Mouse (Mus musculus): ENCODE results near the gene Unc13d.
"Not testable (repeated sequence)": the region's sequence is repeated elsewhere in the genome, so short reads cannot be mapped to it uniquely, and the experiment has no call there.

Unc13d gene

DNA sequence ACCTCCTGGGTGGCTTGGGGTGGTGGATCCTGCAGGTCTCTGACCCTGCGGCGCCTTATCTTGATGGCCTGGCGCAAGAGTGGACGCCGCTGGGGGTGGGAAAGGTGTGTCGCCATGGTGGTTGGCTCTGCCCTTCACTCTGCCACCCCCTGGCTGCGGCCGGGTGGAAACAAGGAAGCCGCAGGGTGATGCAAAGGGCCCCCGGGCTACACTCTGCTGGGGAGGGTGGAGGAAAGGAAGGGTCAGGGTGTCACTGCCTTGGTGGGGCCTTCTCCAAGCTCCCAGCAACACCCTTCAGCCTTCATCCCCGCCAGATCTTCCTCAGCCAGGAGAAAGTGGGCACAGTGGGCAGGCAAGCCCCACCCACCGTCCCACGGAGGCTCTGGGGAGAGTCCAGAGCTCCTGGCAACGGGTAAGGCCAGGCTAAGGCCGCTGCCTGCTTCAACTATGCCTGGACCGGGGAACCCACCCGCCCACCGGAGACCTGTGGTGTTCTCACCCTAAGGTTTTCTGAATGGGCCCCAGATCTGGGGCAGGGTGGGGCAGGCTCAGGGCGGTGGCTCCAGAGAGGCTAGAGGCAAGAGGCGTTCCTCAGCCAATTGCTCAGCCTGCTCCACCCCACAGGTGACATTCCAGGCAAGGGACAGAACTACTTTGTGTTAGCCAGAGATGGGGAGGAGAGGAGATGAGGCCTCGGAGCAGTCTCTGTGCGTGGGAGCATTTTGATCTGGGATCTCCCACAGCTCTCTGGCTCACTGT is at the start of gene Unc13d:
TSS of gene Unc13d (minus strand) at position 516 of the 759 bp plus-strand sequence.
- peak; percentile 73 to 79 for DNase-seq (ENCODE audit: low spot score in 2 of 2)

DNA sequence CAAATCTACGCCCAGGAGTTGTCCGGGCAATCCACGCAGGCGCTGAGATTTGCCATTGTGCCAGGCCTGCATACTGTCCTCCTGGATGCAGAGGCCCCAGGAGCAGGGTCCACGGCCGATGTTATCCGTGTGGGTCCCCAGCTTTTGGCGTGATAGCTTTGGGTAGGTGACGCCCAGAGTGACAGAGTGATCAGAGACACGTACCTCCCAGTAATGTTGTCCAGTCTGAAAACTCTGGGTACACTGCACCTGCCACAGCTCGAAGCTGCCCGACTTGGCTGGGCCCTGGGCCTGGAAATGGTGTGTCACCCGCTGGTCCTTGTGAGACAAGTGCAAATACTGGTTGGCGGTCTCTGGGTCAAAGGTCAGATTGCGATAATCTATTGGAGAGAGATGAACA is 48.5 kb upstream of the Unc13d start:
- no peak for DNase-seq (ENCODE audit: low spot score in 2 of 2)

DNA sequence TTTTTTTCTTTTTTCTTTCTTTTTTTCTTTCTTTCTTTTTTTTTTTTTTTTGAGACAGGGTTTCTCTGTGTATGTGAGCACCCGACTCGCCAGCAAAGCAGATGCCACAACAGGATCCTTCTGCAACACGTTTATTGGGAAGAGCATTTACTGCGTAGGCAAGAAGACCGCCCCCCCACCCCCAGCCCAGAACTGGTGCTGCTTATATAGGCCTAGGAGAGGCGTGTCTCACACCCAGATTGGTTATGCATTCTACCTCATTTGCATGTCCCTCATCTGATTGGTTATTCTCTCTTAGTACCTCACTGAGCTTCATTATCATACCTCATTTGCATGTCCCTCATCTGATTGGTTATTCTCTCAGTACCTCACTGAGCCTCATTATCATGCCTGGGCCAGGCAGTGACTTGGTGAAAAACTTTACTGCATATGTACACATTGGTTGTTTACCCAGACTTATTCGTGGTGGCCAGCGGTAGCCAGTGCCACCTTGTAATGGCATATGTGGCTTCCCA is 44.0 kb upstream of the Unc13d start:
- DNase-seq (ENCODE audit: low spot score in 2 of 2): not testable (repeated sequence)

DNA sequence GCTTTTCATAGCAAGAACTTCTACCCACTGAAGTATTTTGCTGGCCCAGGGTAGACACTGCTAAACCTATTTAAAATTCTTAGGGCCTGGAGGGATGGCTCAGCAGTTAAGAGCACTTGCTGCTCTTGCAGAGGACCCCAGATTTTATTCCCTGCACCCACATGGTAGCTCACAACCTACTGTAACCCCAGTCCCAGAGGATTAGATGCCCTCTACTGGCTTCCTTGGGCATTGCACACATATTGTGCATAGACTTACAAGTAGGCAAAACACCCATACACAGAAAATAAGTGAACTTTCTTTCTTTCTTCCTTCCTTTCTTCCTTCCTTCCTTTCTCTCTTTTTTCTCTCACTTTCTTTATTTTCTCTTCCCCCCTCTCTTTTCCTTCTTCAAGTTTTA is 40.1 kb upstream of the Unc13d start:
- no peak for DNase-seq (ENCODE audit: low spot score in 2 of 2)

DNA sequence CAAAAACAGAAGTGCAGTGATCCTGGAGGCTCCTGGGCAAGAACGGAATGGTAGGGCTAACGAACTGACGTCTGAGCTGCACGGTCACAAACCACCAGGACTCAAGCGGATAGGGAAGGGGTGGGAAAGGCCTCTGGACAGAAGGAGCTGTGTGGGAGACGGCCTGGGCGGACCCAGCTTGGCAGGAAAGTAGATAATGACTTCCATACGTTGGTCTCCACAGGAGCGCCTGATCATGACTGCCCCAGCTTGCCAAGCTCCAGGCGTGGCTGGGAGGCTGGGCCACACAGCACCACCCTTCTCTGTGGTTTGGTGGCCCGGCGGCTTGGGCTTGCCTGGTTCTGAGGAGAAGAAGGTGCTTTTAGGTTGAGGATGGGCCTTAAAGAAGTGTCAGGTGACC is 39.5 kb upstream of the Unc13d start:
- no peak for DNase-seq (ENCODE audit: low spot score in 2 of 2)

DNA sequence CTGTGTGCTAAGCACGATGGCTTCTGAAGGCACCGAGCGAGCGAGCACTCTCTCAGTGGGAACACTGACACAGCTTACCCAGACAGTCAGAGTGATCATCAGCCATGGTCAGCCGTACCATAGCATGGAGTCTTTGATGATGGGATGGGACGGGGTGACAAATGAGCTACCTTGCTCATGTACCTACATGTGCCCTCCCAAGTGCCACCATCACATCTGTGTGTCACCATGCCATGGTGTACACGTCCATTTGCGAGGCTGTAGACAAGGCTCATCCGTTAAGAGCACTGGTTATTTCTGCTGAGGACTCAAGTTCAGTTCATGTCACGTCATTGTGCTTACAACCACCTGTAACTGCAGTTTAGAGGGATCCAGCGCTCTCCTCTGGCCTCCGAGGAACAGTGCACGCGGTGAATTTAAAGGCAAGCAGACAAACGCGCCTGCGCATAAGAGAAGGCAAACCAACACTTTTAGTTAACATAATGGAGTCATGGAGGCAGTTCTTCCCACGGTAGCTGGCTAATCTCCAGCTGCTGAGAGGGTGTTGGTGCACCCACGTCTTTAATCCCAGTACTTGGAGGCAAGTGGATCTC is 33.9 kb upstream of the Unc13d start:
- no peak for DNase-seq (ENCODE audit: low spot score in 2 of 2)

DNA sequence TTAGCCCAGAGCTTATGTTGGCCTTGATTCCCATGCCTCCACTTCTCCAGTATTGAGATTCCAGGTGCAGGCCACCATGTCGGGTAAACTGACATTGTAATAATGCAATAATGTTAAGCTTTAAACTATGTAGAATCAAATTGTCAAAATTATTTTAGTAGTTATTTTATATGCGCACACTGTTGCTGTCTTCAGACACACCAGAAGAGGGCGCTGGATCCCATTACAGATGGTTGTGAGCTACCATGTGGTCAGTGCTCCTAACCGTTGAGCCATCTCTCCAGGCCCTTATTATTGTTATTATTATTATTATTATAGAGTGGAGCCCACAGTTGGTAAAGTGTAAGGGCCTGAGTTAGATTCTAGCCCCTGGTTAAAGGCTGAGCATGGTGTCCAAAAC is 33.3 kb upstream of the Unc13d start:
- no peak for DNase-seq (ENCODE audit: low spot score in 2 of 2)

DNA sequence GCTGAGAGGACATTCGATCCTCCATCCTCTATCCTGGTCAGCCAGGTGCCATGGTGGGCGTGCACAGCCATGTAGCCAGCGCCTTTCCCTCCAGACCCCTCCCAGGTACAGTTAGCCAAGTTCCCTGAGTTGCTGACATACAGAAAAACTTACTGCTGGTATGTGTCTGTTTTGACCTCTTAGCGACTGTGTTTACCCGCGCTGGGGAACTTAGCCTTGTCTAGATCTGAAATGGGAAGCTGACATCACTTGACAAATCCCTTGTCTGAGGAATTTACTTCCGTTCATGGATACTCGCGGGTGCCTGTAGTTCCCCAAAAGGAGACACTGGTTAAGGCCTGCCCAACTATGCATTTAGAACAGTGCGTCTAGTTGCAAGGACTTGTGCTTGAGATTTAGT is 32.8 kb upstream of the Unc13d start:
- DNase-seq (ENCODE audit: low spot score in 2 of 2): no peak

DNA sequence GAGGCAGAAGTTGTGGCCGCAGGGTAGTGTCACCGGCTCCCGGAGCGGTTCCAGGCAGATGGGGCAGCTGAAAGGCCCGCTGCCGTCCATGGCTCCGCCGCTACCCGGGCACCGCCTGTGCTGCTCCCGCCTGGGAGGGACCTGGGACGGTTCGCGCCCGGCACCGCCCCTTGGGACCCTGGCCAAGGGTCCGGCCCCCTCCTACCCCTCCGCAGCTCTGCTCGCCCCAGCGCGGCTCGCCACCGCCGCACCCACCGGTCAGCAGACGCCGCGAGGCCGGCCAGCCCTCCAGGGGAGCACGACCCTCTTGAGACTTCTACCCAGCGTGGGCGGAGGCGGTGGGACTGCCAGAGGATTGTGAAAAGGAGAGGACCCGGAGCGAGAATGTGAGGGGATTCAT is 32.4 kb upstream of the Unc13d start:
- DNase-seq (ENCODE audit: low spot score in 2 of 2): no peak

DNA sequence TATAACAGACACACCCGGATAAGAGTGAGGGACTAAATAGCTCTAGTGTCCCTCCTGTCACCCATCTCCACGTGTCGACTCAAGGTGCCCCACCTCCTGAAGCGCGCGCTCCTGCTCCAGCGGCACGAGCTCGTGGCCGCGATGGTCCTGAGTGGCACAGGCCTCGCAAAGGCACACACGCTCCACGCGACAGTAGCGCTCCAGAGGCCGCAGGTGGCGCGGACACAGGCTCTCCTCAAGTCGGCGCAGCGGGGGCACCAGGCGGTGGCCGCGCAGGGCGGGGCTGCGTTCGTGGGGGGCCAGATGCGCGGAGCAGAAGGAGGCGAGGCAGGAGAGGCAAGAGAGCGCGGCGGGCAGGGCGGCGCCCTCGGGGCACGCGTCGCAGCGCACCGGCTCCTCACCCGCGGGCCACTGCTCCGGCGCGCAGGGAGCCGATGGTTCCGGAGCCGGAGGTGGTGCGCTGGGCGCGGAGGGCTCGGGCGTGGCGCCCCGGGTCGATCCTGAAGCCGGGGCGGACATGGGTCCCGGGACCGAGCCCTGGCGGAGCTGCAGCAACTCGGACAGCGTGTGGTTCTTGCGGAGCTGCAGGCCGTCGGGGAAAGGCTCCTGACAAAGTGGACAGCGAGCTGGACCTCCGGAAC is 31.8 kb upstream of the Unc13d start:
- no peak for DNase-seq (ENCODE audit: low spot score in 2 of 2)

DNA sequence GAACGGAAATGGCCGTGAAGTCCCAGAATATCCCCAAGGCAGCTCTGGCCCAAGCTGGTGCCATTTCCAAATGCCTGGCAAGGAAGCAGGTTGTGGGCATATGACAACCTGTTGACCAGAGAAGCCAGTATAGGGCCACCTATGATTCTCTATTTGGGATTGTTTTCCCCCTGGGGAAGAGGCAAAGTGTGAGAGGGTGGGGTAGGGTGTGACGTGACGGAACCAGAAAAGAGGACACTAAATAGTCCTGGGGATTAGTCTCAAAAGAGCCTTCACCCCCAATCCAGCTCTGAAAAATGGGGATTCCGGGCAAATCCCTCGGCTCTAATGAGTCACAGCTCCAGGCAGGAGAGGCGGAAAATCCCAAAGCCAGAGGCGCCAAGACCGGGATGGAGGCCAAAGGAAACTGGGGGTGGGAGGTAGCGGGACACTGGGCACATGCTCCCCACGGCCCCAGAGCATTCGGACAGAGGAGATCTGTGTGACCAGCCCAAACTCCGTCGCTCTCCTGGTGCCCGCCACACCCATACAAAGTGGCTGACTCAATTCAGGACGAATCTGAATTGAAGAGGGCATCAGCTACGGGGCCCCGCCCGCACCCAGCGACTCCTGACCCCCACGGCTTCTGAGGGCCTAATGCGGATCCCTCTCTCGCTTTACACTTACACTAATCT is 30.8 kb upstream of the Unc13d start:
- DNase-seq (ENCODE audit: low spot score in 2 of 2): no peak

DNA sequence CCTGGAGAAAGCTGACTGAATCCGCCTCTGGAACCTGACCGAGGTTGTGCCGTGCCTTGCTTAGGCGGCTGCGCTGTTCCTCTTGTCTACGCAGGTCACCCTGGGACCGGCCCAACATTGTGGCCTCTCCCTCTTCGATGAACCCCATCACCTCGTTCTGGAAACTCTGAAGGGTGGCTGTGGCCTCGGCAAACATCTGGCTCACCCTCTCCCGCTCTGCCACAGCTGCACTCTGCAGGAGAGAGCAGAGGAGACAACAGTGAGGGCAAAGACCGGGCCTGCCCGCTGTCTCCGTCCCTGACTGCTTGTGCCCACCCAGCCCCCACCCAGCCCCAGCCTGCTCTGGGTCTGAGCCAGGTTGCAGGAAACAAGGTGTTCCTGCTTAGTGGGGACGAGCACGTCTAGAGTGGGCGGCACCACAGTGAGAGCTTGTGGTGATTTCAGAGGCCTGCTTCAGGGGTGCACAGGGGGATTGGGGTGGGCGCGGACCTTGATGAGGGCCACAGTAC is 30.1 kb upstream of the Unc13d start:
- DNase-seq (ENCODE audit: low spot score in 2 of 2): no peak

DNA sequence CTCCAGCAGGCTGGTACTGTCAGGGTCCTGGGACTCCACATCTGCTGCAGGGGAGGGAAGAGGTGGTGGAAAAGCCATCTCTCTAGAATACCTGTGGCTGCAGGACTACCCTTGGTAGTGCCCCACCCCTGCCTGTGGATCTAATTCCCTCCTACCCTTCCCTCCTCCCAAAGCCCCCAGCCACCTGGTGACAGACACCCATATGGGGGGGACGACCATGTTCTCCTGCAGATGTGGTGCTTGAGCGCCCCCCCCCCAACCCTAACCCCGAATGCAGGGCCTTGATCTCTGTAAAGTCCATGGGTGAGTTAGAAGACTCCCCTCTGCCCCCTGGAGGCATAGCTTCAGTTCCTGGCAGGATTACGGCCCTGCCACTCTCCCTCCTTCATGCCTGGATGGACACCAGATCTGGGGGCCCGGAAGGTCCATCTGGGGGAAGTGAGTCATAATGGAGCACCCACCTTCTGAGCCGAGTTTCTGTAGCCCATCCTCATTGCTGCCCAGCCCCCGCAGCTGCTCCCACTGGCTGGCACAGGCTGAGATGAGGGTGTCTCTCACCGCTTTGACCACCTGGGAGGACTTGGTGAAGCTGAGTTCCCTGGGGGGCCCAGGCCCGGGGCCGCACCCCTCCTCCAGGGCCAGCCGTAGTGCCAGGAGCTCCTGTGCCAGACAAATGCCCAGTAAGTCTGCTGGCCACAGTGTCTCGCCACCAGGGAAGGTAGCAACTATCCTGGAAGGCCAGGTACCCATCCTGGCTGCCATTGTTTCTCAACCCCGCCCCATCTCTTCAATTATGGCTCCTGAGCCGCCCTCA is 29.4 kb upstream of the Unc13d start:
- no peak for DNase-seq (ENCODE audit: low spot score in 2 of 2)

DNA sequence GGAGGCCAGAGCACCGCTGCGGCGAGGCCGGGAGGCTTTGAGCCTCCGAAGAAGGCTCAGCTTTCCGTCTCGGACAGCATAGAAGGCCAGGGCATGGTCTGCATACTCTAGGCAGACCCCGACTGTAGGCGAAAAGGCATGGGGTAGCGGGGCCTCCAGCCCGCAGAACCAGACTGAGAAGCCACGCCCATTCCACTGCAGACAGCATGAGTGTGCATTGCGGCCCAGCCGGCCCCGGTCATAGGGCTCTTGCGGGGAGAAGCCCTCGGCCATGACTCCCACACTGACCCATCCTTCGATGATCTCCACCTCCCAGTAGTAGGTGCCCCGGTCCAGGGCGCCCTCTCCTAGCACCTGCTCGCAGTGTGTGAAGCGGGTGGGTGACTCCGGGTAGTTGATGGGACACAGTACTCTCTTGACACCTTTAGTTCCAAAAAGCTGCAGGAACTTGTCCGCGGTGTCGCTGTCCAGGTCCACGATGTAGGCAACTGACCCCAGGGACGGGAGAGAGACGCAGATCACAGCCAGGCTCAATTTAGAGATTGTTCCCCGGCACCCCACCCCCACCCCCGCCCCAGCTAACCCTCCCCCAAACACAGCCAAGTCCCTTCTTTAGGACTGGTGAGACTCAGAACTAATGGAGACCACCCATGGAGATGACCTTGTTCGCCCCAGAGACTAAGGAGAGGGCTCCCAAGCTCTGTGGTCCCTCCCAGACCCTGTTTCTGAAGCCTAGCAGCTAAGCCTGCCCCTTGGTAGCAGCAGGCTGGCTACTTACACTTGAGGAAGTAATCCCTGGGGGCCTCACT is 28.6 kb upstream of the Unc13d start:
- no peak for DNase-seq (ENCODE audit: low spot score in 2 of 2)

DNA sequence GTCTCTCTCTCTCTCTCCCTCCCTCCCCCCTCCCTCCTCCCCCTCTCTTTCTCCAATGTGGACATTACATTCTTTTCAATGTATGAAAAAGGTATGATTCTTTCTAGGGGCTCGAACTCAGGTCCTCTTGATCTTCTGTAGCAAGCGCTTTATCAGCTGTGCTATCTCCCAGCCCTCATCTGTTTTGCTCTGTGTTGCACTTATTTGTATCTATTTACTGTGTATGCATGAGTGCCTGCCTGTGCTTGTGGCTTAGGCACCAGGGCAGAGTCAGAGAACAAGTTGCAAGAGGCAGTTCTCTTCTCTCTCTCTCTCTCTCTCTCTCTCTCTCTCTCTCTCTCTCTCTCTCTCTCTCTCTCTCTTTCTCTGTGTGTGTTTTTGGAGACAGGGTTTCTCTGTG is 27.3 kb upstream of the Unc13d start:
- no peak for DNase-seq (ENCODE audit: low spot score in 2 of 2)

DNA sequence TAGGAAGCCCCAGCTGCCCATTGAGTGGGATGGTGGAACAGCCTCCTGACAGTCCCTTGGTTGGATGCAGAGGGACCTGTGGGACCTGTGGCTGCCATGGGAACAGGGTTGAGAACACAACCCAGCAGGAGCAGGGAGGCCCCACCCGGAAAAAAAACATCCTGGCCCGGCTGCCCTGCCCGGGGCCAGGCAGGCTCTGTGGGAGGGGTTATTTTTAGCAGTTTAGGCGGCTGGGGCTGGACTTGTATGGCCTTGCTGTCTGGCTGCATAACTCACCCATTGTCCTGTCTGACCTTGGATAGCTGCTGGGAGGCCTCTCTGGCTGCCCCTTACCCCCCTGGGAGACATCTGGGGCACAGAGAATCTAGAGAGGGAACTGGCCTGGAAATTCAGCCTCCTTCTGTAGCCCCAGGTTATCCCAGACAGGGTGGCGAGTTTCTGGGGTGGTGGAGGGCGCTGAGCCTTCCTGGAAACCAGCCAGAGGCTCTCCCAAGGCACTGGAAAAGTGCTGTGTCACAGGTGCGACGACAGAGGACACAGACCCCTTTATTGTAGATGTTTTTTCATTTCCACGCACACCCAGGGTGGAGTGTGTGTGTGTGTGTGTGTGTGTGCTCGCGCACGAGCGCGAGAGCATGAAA is 26.4 kb upstream of the Unc13d start:
- DNase-seq (ENCODE audit: low spot score in 2 of 2): no peak

DNA sequence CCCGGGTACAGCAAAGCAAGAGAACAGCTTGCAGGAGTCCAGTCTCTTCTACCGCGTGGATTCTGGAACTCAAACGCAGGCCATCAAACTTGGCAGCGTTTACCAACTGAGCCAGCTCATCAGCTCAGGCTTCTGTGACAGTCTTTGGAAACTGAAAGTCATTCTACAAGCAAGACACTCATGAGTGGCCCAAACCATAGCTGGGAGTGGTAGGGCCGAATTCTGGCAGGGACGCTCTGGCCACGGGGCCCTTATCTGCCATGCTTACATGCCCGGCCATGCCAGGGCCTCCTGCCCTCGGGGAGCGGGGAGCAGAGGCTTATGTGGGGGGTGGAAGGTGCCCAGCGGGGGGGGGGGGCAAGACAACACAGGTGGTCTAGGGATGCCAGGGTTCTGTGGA is 25.8 kb upstream of the Unc13d start:
- DNase-seq (ENCODE audit: low spot score in 2 of 2): no peak

DNA sequence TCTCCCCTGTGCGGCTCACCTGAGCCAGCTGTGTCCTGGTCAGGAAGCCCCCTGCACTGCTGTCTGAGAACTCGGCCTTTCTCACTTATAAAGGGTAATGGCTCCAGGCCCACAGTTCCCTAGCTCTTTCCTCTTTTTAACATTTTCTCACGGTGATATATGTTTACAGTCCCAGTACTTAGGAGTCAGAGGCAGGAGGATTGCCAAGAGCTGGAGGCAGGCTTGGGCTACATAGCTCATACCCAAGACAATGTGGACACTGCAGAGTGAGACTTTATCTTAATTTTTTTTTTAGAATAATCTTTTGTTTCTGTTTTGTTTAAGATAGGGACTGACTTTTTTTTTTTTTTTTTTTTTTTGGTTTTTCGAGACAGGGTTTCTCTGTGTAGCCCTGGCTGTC is 24.7 kb upstream of the Unc13d start:
- DNase-seq (ENCODE audit: low spot score in 2 of 2): no peak

DNA sequence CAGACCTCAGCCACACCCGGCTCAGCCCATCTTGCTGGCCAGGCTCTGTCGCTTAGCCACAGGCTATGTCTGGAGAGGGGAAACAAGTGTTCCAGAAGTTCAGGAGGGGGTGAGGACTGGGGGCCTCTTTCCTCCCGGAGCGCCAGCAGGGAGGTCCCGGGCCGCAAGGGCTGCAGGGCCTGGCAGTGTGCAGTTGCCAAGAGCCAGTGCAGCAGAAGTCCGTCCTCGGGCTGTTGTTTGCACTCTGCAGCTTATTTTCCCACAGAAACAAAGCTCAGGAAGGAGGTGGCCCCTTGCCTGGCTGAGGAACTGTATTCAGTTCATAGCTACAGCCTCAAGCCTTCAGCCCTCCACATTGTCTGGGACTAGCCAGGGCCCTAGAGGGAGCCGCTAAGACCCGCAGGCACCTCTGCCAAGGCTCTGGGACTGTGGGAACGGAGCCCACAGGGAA is 24.2 kb upstream of the Unc13d start:
- no peak for DNase-seq (ENCODE audit: low spot score in 2 of 2)

DNA sequence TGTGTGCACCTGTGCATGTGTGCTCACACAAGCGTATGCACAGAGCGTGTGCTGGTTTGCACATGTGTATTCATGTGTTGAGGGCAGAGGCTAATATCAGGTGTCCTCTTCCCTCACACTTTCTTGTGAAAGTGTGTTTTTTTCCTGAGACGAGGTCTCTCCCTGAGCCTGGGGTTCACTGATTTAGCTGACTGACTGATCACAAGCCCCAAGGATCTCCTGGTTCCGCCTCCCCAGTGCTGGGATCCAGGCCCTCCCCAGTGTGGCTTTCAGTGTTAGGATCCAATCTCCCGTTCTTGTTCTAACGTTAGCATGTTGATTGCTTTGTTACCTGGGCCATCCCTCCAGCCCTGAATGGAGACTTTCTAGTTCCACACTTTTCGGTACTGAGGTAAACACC is 23.1 kb upstream of the Unc13d start:
- no peak for DNase-seq (ENCODE audit: low spot score in 2 of 2)
